In the genomic region with DNA sequence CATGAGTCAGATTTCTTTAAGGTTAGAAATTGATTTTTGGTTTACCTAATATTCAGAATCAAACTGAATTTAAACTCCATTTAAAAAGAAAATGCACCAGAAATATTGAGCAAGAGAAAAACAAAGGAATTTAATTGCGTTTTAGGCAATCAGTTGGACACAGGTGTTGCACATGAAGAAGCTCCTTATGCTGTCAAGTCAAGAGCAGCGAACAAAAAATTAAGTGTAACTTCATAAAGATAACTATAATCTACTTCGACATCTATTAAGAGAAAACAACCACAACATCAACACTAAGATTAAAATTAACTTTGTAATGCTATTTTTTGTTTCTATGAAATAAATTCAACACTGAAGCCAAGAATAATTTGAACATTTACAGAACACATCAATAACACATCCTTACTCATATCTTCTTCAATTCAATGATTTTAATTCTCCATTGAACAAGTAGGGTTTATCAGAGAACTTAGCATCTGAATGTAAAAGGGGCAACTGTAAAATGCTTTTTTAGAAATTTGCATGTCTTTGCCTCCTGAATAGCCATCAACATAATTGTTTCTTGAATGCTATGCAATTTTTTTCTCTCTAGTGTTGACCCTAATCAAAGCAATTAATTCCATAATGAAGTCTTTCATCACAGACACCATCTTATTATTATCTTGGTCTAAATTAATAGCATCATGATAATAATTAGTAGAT, we compare ENCODE assay signal across 24 mouse cellular contexts.
"Had no signal": no experiment of that assay in that cellular context is flagged by ENCODE, and none has a peak within 500 bp of the region (broad histone marks: within the 10 kb centered on the region; RNA-seq: fewer than 3 reads in every experiment).

No protein-coding gene starts in this region.

- H3K27ac ChIP-seq: kidney, postnatal 0 days; layer of hippocampus, adult 2 months; limb, embryonic 10.5 days; limb, embryonic 13.5 days; liver, embryonic 12.5 days; liver, embryonic 15.5 days; lung, embryonic 15.5 days; midbrain, embryonic 10.5 days; midbrain, embryonic 13.5 days; neural tube, embryonic 13.5 days had no signal

- DNase-seq: kidney, postnatal 25 days; layer of hippocampus, adult 9-11 months; liver; lung, adult 18-20 months; lung, postnatal 10 days; lung, postnatal 36 days; retina, postnatal 1 day; right cerebral cortex, postnatal 25 days; spleen, adult 18-20 months; thymus, adult 18-20 months; thymus, postnatal 36 days had no signal

- H3K4me1 ChIP-seq: limb, embryonic 10.5 days; limb, embryonic 13.5 days; liver, embryonic 12.5 days; liver, embryonic 15.5 days; lung, embryonic 15.5 days; megakaryocyte, embryonic 14.5 days; midbrain, embryonic 10.5 days; midbrain, embryonic 13.5 days; neural tube, embryonic 13.5 days had no signal

- H3K9me3 ChIP-seq: limb, embryonic 10.5 days; limb, embryonic 13.5 days; liver, embryonic 15.5 days; lung, embryonic 15.5 days; megakaryocyte, embryonic 14.5 days; midbrain, embryonic 10.5 days; midbrain, embryonic 13.5 days; neural tube, embryonic 13.5 days had no signal

- H3K9ac ChIP-seq: limb, embryonic 13.5 days; liver, embryonic 12.5 days; liver, embryonic 15.5 days; lung, embryonic 15.5 days; midbrain, embryonic 13.5 days; neural tube, embryonic 13.5 days had no signal

- H3K4me3 ChIP-seq: layer of hippocampus, adult 2 months; limb, embryonic 10.5 days; limb, embryonic 13.5 days; liver, embryonic 12.5 days; liver, embryonic 15.5 days; lung, embryonic 15.5 days; megakaryocyte, embryonic 14.5 days; midbrain, embryonic 10.5 days; midbrain, embryonic 13.5 days; myocyte; neural tube, embryonic 13.5 days had no signal

- ATAC-seq: liver, embryonic 12.5 days; midbrain, embryonic 13.5 days; midbrain, embryonic 16.5 days had no signal

- H3K36me3 ChIP-seq: limb, embryonic 10.5 days; limb, embryonic 13.5 days; liver, embryonic 12.5 days; liver, embryonic 15.5 days; lung, embryonic 15.5 days; midbrain, embryonic 10.5 days; midbrain, embryonic 13.5 days; neural tube, embryonic 13.5 days had no signal

- H3K27me3 ChIP-seq: limb, embryonic 13.5 days; liver, embryonic 12.5 days; liver, embryonic 15.5 days; lung, embryonic 15.5 days; megakaryocyte, embryonic 14.5 days; midbrain, embryonic 13.5 days; neural tube, embryonic 13.5 days had no signal

- H3K4me2 ChIP-seq: limb, embryonic 13.5 days; liver, embryonic 12.5 days; liver, embryonic 15.5 days; lung, embryonic 15.5 days; midbrain, embryonic 13.5 days; neural tube, embryonic 13.5 days had no signal
